Mouse (Mus musculus) urinary bladder, adult 2 months (tissue): ENCODE results near the gene Ccdc85b. TPM values are rescaled to one million over a fixed set of nuclear protein-coding genes. Genes with fewer than 3 reads are reported as not detected.
A peak's percentile ranks its signal among the peaks of the same experiment; 100 is the strongest.
"Not testable (repeated sequence)": the region's sequence is repeated elsewhere in the genome, so short reads cannot be mapped to it uniquely, and the experiment has no call there.

Experiments
- DNase-seq: peaks from one replicate; pipeline ENCODE4 v3.0.0; 2022; ENCODE audit warnings: low spot score
- polyA plus RNA-seq: library from polyadenylated mRNA; depleted of rRNA; stranded (reverse); fragments of >200 nt; gene quantifications from 2 replicates; pipeline ENCODE4 v1.2.3, GENCODE M21; 2012

The Ccdc85b gene
- polyA plus RNA-seq, 1 experiment = 11.3 TPM

- peak; percentile 81 for DNase-seq
Measured at GRCm38 (mm10) chr19:5424782-5425741, 32.6 kb downstream of the Ccdc85b start, which contains the start of the genes Drap1 and AI837181. Drap1 (minus strand) TSS chr19:5424979. AI837181 (plus strand) TSS chr19:5425144.

- peak; percentile 76 for DNase-seq
Measured at GRCm38 (mm10) chr19:5424092-5424781, 33.5 kb downstream of the Ccdc85b start.

GRCm38 (mm10) chr19:5423561-5423960 is 34.1 kb downstream of the Ccdc85b start:
- DNase-seq = no peak

- no peak for DNase-seq
Measured at GRCm38 (mm10) chr19:5422895-5423443, 34.7 kb downstream of the Ccdc85b start.

- no peak for DNase-seq
Measured at GRCm38 (mm10) chr19:5422267-5422666, 35.4 kb downstream of the Ccdc85b start.

GRCm38 (mm10) chr19:5421784-5422183 is 35.9 kb downstream of the Ccdc85b start:
- DNase-seq = no peak

GRCm38 (mm10) chr19:5420579-5420978 is 37.1 kb downstream of the Ccdc85b start:
- no peak for DNase-seq

- no peak for DNase-seq
Measured at GRCm38 (mm10) chr19:5419630-5420029, 38.1 kb downstream of the Ccdc85b start.

- DNase-seq = no peak
Measured at GRCm38 (mm10) chr19:5418750-5419466, 38.8 kb downstream of the Ccdc85b start.

- no peak for DNase-seq
Measured at GRCm38 (mm10) chr19:5414534-5414957, 43.1 kb downstream of the Ccdc85b start.

GRCm38 (mm10) chr19:5413840-5414239 is 43.9 kb downstream of the Ccdc85b start:
- no peak for DNase-seq

- DNase-seq = no peak
Measured at GRCm38 (mm10) chr19:5411961-5412360, 45.7 kb downstream of the Ccdc85b start.

GRCm38 (mm10) chr19:5410641-5411040 is 47.1 kb downstream of the Ccdc85b start:
- no peak for DNase-seq

GRCm38 (mm10) chr19:5409068-5409467 is 48.6 kb downstream of the Ccdc85b start:
- DNase-seq = no peak

- DNase-seq = no peak
Measured at GRCm38 (mm10) chr19:5408057-5409001, 49.4 kb downstream of the Ccdc85b start.

GRCm38 (mm10) chr19:5407133-5407532 is 50.6 kb downstream of the Ccdc85b start:
- no peak for DNase-seq

GRCm38 (mm10) chr19:5406531-5407126 is 51.1 kb downstream of the Ccdc85b start:
- DNase-seq = not testable (repeated sequence)

- no peak for DNase-seq
Measured at GRCm38 (mm10) chr19:5405924-5406323, 51.8 kb downstream of the Ccdc85b start.
